Mouse (Mus musculus) testis, adult 2 months (tissue): ENCODE results near the gene Extl1.

Source experiments
- CTCF ChIP-seq: fragments of 200-500 bp; IDR thresholded peaks from 2 replicates; pipeline ENCODE4 v1.5.1; 2012; ENCODE audit warnings: low read depth, mild to moderate bottlenecking, inconsistent platforms, low read length, moderate library complexity; ENCODE audit not compliant: control insufficient read depth, insufficient read depth, insufficient replicate concordance
- POLR2A ChIP-seq: fragments of 200-500 bp; IDR thresholded peaks from 2 replicates; pipeline ENCODE4 v1.6.1; 2012; ENCODE audit warnings: low read depth, mild to moderate bottlenecking, inconsistent platforms, low read length, moderate library complexity; ENCODE audit not compliant: control insufficient read depth

DNA sequence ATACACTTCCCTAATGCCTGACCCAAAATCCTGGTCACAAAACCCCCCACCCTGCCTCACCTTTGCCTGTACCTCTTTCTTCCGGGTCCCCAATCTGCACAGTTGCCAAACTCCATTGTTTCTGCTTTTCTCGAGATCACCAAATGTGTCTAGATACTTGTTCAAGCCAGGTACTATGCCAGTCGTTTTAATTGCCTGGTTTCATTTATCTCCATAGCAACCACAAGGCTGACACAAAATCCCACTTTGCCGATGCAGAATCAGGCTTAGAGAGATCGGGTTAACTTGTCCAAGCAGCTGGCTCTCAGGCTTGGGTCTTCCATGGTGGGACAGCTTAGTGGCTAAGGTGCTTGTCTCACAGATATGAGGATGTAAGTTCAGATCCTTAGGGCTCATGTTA lies 16.6 kb upstream of the Extl1 start:
- TF ChIP-seq CTCF = no peak
- no peak for TF ChIP-seq POLR2A
